Mouse (Mus musculus) left cerebral cortex, adult 6 months (tissue): Measurements from ENCODE around the gene Olfr361. TPM values are rescaled to one million over a fixed set of nuclear protein-coding genes. Genes with fewer than 3 reads are reported as not detected.

Experiments used
- long read RNA-seq, 2 experiments: library from polyadenylated mRNA; unstranded; transcript quantifications; one replicate each; pipeline ENCODE4 v2.0.0; 2019 to 2020
- polyA plus RNA-seq: library from polyadenylated mRNA; unstranded; fragments of <200 nt; fragmentation: Nextera tagmentation; gene quantifications from 2 replicates; pipeline ENCODE4 v1.2.3, GENCODE M21; 2021

Gene Olfr361
- not detected in 2 replicates for polyA plus RNA-seq
- long read RNA-seq, experiment 1 = 0 reads
- long read RNA-seq, experiment 2 = 0 reads

DNA sequence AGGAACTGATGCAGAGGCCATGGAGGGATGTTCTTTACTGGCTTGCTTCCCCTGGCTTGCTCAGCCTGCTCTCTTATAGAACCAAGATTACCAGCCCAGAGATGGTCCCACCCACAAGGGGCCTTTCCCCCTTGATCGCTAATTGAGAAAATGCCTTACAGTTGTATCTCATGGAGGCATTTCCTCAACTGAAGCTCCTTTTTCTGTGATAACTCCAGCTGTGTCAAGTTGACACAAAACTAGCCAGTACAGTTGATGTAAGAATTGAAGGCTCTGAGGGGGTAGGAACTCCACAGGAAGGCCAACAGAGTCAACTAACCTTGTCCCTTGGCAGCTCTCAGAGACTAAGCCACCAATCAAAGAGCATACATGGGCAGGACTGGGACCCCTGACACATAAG lies at the start of gene Olfr361:
Gene Olfr361, minus strand, starts transcription at position 101 of the 400 bp plus-strand sequence.

DNA sequence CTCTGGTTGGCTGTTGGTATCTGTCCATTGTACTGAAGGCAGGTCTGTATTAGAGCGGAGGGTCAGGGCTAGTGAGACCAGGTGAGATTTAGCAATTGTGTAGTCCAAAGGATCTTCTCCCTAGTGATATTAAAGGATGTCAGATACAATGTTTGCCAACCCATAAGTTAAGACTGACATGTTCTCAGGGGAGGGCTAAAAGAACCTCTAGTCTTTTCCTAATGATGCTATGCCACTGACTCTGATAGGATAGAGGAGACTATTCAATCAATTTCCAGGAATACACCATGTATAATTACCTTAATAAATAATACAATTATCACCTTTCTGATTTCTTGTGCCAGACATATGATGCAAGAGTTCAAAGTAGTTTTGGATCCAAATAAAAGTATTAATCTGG lies 28.7 kb upstream of the Olfr361 start, which contains the start of gene Olfr362:
Gene Olfr362, minus strand, starts transcription at position 101 of the 400 bp plus-strand sequence.

DNA sequence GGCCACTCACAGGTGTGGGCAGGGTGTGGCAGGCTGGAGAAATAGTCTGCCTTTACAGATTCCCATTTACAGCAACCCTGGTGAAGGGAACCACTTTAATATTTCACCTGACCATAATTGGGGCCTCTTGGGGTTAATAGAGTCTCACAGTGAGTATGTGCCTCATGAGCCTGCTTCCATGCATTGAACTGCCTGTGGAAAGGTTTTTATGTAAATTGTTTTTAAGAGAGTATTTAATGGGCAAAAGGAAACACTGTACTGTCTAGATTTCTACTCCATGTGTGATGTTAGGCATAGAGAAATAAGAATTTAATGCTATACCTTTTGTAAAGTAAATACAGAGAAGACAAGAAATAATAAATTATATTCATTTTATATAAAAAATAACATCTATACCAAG lies 23.6 kb downstream of the Olfr361 start, which contains the start of gene Olfr360:
Gene Olfr360, plus strand, starts transcription at position 301 of the 400 bp plus-strand sequence.

Other genes with a start within 250 kb of the Olfr361 start
- not detected in 2 replicates for gene Olfr350, start 243.0 kb downstream of the Olfr361 start, polyA plus RNA-seq
- gene Olfr351, start 226.6 kb downstream of the Olfr361 start, polyA plus RNA-seq = not detected in 2 replicates
- gene Olfr352, start 220.8 kb downstream of the Olfr361 start, polyA plus RNA-seq = not detected in 2 replicates
- gene Olfr353, start 196.4 kb downstream of the Olfr361 start, polyA plus RNA-seq = not detected in 2 replicates
- not detected in 2 replicates for gene Olfr354, start 183.6 kb downstream of the Olfr361 start, polyA plus RNA-seq
- not detected in 2 replicates for gene Olfr355, start 160.4 kb downstream of the Olfr361 start, polyA plus RNA-seq
- gene Olfr356, start 152.2 kb downstream of the Olfr361 start, polyA plus RNA-seq = not detected in 2 replicates
- not detected in 2 replicates for gene Olfr357, start 95.5 kb downstream of the Olfr361 start, polyA plus RNA-seq
- gene Olfr358, start 80.0 kb downstream of the Olfr361 start, polyA plus RNA-seq = not detected in 2 replicates
- not detected in 2 replicates for gene Olfr360, start 23.5 kb downstream of the Olfr361 start, polyA plus RNA-seq
- gene Olfr362, start 28.6 kb upstream of the Olfr361 start, polyA plus RNA-seq = not detected in 2 replicates
- gene Olfr364-ps1, start 50.0 kb upstream of the Olfr361 start, polyA plus RNA-seq = not detected in 2 replicates
- not detected in 2 replicates for gene Olfr365, start 98.9 kb upstream of the Olfr361 start, polyA plus RNA-seq
- not detected in 2 replicates for gene Olfr366, start 122.3 kb upstream of the Olfr361 start, polyA plus RNA-seq
- gene Olfr368, start 237.2 kb upstream of the Olfr361 start, polyA plus RNA-seq = not detected in 2 replicates